Mouse (Mus musculus) lung, postnatal 0 days (tissue): ENCODE results near the gene Orc5.

ENCODE experiments used
- CTCF ChIP-seq: IDR thresholded peaks from 2 replicates; pipeline ENCODE4 v1.5.1; 2016; ENCODE audit warnings: antibody characterized with exemption, mild to moderate bottlenecking
- EP300 ChIP-seq: IDR thresholded peaks from 2 replicates; pipeline ENCODE4 v1.6.1; 2016; ENCODE audit warnings: antibody characterized with exemption, mild to moderate bottlenecking, control low read depth

DNA sequence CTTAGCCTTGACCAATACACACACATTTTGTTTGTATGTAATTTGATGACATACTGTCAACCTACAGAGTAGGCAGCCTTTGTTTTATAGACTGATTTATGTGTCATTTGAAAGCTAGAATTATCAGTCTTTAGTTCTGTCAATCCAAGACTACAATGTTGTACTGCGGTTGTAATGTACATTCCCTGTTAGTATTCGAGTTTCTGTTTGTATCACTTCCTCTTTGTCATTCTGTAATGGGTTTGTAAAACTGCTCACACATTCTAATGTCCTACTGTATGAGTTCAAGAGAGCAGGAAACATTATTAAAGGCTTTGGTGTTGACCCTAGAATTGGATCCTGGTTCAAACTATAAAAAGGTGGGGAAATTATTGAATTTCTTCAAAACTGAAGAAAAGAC, 30.5 kb downstream of the Orc5 start:
- no peak for TF ChIP-seq CTCF
- TF ChIP-seq EP300, result no peak
